Mouse (Mus musculus) testis, adult 2 months (tissue): ENCODE measurements around the gene Tmem229a.

Source experiments
- CTCF ChIP-seq: fragments of 200-500 bp; IDR thresholded peaks from 2 replicates; pipeline ENCODE4 v1.5.1; 2012; ENCODE audit warnings: low read depth, mild to moderate bottlenecking, inconsistent platforms, low read length, moderate library complexity; ENCODE audit not compliant: control insufficient read depth, insufficient read depth, insufficient replicate concordance
- POLR2A ChIP-seq: fragments of 200-500 bp; IDR thresholded peaks from 2 replicates; pipeline ENCODE4 v1.6.1; 2012; ENCODE audit warnings: low read depth, mild to moderate bottlenecking, inconsistent platforms, low read length, moderate library complexity; ENCODE audit not compliant: control insufficient read depth

DNA sequence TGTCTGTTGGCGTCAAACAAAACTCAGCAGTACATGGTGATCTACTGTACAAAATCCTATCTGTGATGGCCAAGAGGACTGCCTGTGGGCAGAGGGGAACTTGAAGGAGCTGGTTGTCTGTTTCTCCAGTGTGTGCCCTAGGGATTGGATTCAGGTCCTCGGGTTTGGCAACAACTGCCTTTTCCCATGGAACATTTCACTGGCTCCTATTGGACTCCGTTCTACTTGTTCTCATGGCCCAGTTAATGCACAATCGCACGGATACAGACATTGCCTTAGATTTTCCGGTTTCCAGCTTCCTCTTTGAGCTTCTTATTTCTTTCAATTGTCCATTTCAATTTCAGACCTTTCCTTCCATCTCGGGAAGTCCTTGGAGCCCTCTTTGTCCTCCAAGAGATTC is 11.6 kb upstream of the Tmem229a start:
- TF ChIP-seq POLR2A: no peak
- no peak for TF ChIP-seq CTCF
